Mouse (Mus musculus): Measurements from ENCODE around the gene Emc6. TPM values are rescaled to one million over a fixed set of nuclear protein-coding genes. Genes with fewer than 3 reads are reported as not detected.

Emc6 gene
- polyA plus RNA-seq, 1 experiment from 2014 or later, result 119 TPM

DNA sequence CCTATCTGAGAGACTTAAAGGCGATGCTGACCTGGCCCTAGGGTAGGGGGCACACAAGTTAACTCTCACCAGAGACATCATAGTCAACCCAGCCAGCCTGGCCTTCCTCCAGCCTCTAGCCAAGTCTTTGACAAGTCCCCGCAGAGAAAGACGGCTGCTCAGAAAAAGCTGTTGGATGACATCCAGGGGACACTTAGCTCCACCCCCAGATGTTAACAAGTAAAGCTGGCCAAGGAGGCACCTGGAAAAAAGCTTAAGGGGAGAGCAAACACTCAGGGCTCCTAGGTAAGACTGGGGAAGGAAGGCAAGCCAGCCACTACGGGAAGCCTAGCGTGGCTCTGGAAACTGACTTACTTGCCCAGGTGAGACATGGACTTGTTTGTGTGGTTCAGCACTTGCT lies 4.7 kb downstream of the Emc6 start:
- WGBS, result 75% methylated on average over 5 of the region's 5 CpGs
- ATAC-seq (ENCODE audit: low FRiP score, low read depth), result no peak
- Histone ChIP-seq H3K9ac (replicated peaks) (no peak overlapping the region), H3K36me3 (peaks cover 30% of the 10 kb centered on the region), H3K9me3 (no peaks in the 10 kb centered on the region), H3K4me3 (no peak overlapping the region), H3K27me3 (no peaks in the 10 kb centered on the region), H3K27ac (replicated peaks) (no peak overlapping the region), H3K4me1 (peaks cover 14% of the 10 kb centered on the region), H3K4me2 (replicated peaks) (no peak overlapping the region)

DNA sequence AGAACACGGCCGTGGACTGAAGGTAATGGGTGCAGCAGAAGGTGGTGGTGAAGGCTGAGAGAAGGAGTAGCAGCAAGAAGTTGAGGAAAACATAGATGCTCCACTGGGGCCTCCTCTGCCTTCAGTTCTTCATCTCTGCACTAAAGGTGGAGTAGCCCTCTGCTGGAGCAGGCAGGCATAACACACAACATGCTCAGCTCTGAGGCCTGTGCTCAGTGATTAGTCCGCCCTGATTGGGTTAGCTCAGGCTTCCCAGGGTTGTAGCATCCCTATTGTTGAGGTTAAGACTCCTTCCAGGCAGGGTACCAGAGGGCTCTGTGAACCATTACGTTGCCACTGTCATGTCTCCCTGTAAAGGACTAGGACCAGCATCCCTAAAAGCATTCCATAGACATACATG lies 7.6 kb downstream of the Emc6 start:
- Histone ChIP-seq H3K9ac (replicated peaks) (no peak overlapping the region), H3K36me3 (peaks cover 26% of the 10 kb centered on the region), H3K4me1 (no peaks in the 10 kb centered on the region), H3K27ac (replicated peaks) (no peak overlapping the region), H3K4me3 (no peak overlapping the region), H3K27me3 (no peaks in the 10 kb centered on the region), H3K9me3 (no peaks in the 10 kb centered on the region), H3K4me2 (replicated peaks) (no peak overlapping the region)
- peak; percentile 62; the same call in 1 of the 2 replicates for ATAC-seq (ENCODE audit: low FRiP score, low read depth)
- WGBS, result 40% methylated on average over 4 of the region's 4 CpGs

DNA sequence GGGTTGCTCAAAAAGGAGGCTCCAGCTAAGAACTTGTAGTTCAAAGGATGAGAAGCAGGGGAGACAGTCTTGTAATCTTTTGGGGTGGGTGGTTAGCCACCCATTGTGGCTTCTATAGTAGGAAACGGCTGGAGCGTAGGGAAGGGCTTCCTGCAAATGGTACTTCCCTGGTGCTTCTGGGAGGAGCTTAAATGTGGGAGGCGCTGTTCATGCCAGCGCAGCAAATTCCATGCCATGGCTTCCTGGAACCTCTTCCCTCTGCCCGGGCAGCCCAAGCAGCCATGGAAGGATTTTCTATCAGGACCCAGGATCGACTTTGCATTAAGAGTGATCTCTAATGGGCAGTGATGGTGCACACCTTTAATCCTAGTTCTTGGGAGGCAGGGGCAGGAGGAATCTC lies 8.3 kb downstream of the Emc6 start:
- Histone ChIP-seq H3K27ac (replicated peaks) (no peak overlapping the region), H3K4me1 (no peaks in the 10 kb centered on the region), H3K27me3 (no peaks in the 10 kb centered on the region), H3K9me3 (no peaks in the 10 kb centered on the region), H3K4me3 (no peak overlapping the region), H3K4me2 (replicated peaks) (no peak overlapping the region), H3K9ac (replicated peaks) (no peak overlapping the region), H3K36me3 (peaks cover 22% of the 10 kb centered on the region)
- 78% methylated on average over 6 of the region's 6 CpGs for WGBS
- ATAC-seq (ENCODE audit: low FRiP score, low read depth), result no peak

DNA sequence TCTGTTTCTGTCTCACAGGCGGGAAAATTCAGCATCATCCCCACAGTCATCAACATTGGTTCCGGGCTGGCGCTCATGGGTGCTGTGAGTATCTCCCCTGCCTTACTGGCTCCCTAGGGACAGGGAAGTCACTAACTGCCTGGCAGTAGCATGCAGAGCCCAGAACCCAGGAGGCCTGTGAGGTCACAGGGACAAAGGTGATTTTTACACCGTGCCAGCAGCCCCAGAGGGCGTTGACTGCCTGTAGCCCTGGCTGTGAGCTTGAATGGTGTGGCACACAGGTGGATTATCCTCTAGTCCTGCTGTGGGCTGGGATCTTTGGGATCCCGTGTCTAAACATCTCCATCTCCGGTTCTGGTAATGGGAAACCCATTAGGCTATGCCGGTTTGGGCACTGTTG lies 8.8 kb downstream of the Emc6 start:
- H3K27ac ChIP-seq (replicated peaks), result no peak overlapping the region
- 80% methylated on average over 8 of the region's 8 CpGs for WGBS
- no peaks in the 10 kb centered on the region for H3K9me3 ChIP-seq
- no peak overlapping the region for H3K4me2 ChIP-seq (replicated peaks)
- H3K36me3 ChIP-seq, result peaks cover 18% of the 10 kb centered on the region
- H3K4me1 ChIP-seq, result no peaks in the 10 kb centered on the region
- H3K27me3 ChIP-seq, result no peaks in the 10 kb centered on the region
- ATAC-seq (ENCODE audit: low FRiP score, low read depth), result no peak
- no peak overlapping the region for H3K9ac ChIP-seq (replicated peaks)
- no peak overlapping the region for H3K4me3 ChIP-seq

DNA sequence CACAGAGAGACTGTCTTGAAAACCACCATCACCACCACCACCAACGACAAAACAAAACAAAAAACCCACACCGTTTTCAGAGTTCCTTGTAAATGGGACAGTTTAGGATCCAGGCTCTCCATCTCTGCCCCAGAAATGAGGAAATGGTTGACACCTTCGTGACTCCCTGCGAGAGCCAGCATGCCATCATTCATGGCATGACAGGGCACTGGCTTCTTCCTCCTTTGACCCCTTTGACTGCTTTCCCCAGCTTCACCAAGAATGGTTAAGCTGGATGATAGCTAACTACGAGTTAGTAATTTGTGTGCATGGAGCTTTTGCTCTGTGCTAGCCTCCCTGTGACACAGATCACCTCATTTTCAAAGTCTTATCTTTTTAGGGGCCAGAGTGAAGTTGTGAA lies 14.6 kb downstream of the Emc6 start:
- Histone ChIP-seq H3K27me3 (peaks cover 35% of the 10 kb centered on the region), H3K4me1 (peaks cover 9% of the 10 kb centered on the region), H3K4me3 (no peak overlapping the region), H3K36me3 (no peaks in the 10 kb centered on the region), H3K27ac (replicated peaks) (no peak overlapping the region), H3K9ac (replicated peaks) (no peak overlapping the region), H3K9me3 (no peaks in the 10 kb centered on the region), H3K4me2 (replicated peaks) (no peak overlapping the region)
- ATAC-seq (ENCODE audit: low FRiP score, low read depth), result no peak
- 91% methylated on average over 5 of the region's 5 CpGs for WGBS

DNA sequence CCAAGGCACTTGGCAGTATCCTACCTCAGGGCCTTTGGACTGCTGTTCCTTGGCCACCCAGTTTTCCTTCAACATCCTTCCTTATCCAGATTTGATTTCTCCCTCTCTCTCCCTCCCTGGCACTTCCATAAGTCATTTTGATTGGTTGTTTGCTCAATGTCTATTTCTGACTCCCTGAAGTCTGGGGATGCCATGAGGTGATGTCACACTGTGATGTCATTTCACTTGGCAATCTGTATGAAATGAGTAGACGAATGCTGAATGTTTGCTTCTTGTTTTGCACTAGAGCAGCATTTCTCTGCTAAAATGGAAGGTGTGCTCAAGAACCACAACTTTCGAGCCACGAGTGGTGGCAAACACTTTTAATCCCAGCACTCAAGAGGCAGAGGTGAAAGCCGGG lies 15.2 kb downstream of the Emc6 start:
- WGBS, result 94% methylated on average over 4 of the region's 4 CpGs
- Histone ChIP-seq H3K36me3 (no peaks in the 10 kb centered on the region), H3K27ac (replicated peaks) (no peak overlapping the region), H3K4me3 (no peak overlapping the region), H3K4me1 (peaks cover 9% of the 10 kb centered on the region), H3K9ac (replicated peaks) (no peak overlapping the region), H3K9me3 (no peaks in the 10 kb centered on the region), H3K27me3 (peaks cover 35% of the 10 kb centered on the region), H3K4me2 (replicated peaks) (no peak overlapping the region)
- ATAC-seq (ENCODE audit: low FRiP score, low read depth), result no peak

DNA sequence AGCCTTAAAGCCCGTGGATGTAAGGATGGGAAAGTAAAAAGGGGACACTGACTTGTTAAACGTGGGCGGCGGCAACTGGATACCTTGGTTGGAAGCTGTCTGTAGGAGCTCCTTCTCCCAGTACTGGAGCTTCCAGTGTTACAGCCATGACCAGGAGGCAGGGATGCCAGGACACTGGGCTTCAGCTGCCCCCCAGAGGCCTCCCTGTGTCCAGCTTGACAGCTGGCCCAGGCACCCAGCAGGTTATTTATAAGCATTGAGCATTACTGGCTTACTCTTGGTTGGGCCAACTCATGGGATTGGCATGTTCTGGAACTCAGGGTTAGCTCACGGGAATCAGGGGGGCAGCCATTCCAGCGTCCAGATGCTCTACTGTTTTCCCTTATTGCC lies 16.0 kb downstream of the Emc6 start:
- Histone ChIP-seq H3K4me1 (peaks cover 9% of the 10 kb centered on the region), H3K4me2 (replicated peaks) (peak overlapping the region; percentile 68), H3K27me3 (peaks cover 35% of the 10 kb centered on the region), H3K4me3 (peak overlapping the region; percentile 42; the same call in 1 of the 2 replicates), H3K9ac (replicated peaks) (peak overlapping the region; percentile 55; the same call in 1 of the 2 replicates), H3K36me3 (no peaks in the 10 kb centered on the region), H3K27ac (replicated peaks) (no peak overlapping the region), H3K9me3 (no peaks in the 10 kb centered on the region)
- no peak for ATAC-seq (ENCODE audit: low FRiP score, low read depth)
- WGBS, result 29% methylated on average over 6 of the region's 6 CpGs

DNA sequence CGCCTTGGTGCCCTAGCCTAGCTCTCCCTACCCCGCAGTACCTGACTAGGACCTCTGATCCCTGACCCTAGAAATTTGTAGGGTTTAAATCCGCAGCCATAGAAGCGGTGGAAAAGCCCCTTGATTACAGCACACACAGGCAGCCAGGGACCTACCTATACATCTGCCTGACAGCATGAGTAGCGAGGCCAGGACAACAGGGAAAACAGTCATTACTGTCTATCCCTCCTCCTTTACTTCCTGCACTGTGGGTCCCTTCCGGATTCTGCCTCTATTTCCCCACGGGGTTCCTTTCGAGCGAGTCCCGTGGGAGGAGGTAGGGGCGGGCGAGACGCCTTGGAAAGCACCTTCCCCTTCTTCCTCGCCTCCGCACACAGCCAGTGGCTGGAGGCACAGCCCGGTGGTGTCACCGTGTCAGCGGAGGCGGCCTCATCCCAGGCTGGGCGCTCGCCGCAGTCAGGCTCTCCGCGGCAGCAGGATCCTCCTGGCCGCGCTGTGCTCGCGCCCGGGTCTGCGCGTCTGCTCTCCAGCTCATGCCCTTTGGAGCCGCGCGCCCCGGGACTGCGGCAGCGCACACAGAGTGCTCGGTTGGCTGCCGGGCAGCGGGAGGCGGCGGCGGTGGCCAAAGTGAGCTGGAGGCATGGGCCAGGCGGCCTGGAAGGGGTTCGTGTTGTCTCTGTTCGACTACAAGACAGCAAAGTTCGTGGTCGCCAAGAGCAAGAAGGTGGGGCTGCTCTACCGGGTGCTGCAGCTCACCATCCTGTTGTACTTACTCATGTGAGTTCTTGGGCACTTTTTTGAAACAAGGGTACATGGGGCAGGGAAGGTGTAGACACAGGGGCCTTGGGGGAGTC lies 16.7 kb downstream of the Emc6 start, which contains the start of gene P2rx5:
Gene P2rx5, plus strand, starts transcription at position 465 of the 854 bp plus-strand sequence.
- no peaks in the 10 kb centered on the region for H3K9me3 ChIP-seq
- WGBS, result 3% methylated on average over 49 of the region's 49 CpGs
- H3K9ac ChIP-seq (replicated peaks), result peak within 1 kb of the TSS; percentile 55
- H3K4me3 ChIP-seq, result peak within 1 kb of the TSS; percentile 42
- H3K36me3 ChIP-seq, result no peaks in the 10 kb centered on the region
- no peak within 1 kb of the TSS for H3K27ac ChIP-seq (replicated peaks)
- ATAC-seq (ENCODE audit: low FRiP score, low read depth), result peak; percentile 66; the same call in 1 of the 2 replicates
- H3K27me3 ChIP-seq, result peaks cover 35% of the 10 kb centered on the region
- H3K4me2 ChIP-seq (replicated peaks), result peak within 1 kb of the TSS; percentile 68
- H3K4me1 ChIP-seq, result peaks cover 9% of the 10 kb centered on the region

DNA sequence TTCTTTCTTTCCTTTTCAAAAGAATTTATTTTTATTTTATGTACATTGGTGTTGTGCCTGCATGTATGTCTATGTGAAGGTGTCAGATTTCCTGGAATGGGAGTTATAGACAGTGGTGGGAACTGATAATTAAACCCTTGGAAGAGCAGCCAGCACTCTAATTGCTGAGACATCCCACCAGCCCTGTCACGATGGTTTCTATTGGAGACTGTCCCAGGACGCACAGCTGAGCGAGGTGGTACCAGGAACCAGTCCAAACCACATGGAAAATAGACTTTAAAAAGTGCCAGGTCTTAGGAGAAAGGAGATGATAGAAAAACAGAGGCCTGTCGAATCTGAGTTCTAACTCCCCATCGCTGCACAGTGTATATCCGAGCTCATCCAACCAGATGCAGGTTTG lies 21.8 kb downstream of the Emc6 start:
- Histone ChIP-seq H3K27ac (replicated peaks) (no peak overlapping the region), H3K4me2 (replicated peaks) (no peak overlapping the region), H3K9me3 (no peaks in the 10 kb centered on the region), H3K4me1 (peaks cover 1% of the 10 kb centered on the region; the same call in 1 of the 2 replicates), H3K9ac (replicated peaks) (no peak overlapping the region), H3K36me3 (no peaks in the 10 kb centered on the region), H3K4me3 (no peak overlapping the region), H3K27me3 (peaks cover 19% of the 10 kb centered on the region)
- WGBS, result 80% methylated on average over 6 of the region's 6 CpGs
- no peak for ATAC-seq (ENCODE audit: low FRiP score, low read depth)

DNA sequence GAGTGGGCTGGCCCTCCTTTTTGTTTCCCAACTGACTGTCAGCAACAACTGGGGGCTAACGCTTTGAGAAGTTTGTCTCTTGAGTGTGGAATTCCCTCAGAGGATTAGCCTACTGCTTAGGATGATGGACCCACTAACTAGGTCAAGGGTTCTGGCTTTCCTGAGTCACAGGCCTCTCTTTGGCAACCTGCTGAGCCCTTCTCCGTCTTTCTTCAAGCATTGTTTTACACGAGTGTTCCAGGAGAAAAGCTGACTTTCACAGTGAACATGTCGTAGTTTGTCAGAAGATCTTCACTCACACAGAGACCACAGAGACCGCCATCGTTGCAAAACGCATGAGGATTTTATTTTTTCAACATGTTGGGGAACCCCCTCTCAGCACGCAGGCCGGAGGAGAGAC lies 28.6 kb downstream of the Emc6 start:
- Histone ChIP-seq H3K27me3 (no peaks in the 10 kb centered on the region), H3K4me2 (replicated peaks) (no peak overlapping the region), H3K27ac (replicated peaks) (no peak overlapping the region), H3K36me3 (no peaks in the 10 kb centered on the region), H3K4me3 (no peak overlapping the region), H3K4me1 (peaks cover 2% of the 10 kb centered on the region; the same call in 1 of the 2 replicates), H3K9ac (replicated peaks) (no peak overlapping the region), H3K9me3 (no peaks in the 10 kb centered on the region)
- 70% methylated on average over 9 of the region's 9 CpGs for WGBS
- ATAC-seq (ENCODE audit: low FRiP score, low read depth), result no peak

DNA sequence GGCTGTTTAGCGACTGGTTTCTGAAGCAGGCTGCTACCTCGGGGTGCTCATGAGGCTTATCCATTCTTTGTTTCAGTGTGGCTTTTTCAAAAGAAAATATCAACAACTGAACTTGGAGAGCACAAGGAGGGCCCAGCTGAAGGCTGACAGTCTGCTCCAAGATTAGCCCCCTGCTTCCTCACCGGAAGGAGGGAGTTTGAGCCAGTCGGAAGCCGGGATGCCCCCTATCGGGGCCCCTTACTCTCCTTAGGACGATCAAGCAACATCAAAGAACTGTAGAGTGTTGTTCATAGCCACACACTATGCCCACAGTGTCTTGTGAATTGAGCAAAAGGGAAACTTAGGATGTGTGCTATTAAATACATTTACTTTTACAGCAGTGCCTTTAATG lies 29.9 kb downstream of the Emc6 start:
- H3K4me2 ChIP-seq (replicated peaks), result no peak overlapping the region
- no peaks in the 10 kb centered on the region for H3K9me3 ChIP-seq
- no peaks in the 10 kb centered on the region for H3K36me3 ChIP-seq
- H3K9ac ChIP-seq (replicated peaks), result no peak overlapping the region
- no peak for ATAC-seq (ENCODE audit: low FRiP score, low read depth)
- H3K4me3 ChIP-seq, result no peak overlapping the region
- H3K4me1 ChIP-seq, result peaks cover 2% of the 10 kb centered on the region; the same call in 1 of the 2 replicates
- WGBS, result 54% methylated on average over 7 of the region's 7 CpGs
- no peaks in the 10 kb centered on the region for H3K27me3 ChIP-seq
- no peak overlapping the region for H3K27ac ChIP-seq (replicated peaks)

DNA sequence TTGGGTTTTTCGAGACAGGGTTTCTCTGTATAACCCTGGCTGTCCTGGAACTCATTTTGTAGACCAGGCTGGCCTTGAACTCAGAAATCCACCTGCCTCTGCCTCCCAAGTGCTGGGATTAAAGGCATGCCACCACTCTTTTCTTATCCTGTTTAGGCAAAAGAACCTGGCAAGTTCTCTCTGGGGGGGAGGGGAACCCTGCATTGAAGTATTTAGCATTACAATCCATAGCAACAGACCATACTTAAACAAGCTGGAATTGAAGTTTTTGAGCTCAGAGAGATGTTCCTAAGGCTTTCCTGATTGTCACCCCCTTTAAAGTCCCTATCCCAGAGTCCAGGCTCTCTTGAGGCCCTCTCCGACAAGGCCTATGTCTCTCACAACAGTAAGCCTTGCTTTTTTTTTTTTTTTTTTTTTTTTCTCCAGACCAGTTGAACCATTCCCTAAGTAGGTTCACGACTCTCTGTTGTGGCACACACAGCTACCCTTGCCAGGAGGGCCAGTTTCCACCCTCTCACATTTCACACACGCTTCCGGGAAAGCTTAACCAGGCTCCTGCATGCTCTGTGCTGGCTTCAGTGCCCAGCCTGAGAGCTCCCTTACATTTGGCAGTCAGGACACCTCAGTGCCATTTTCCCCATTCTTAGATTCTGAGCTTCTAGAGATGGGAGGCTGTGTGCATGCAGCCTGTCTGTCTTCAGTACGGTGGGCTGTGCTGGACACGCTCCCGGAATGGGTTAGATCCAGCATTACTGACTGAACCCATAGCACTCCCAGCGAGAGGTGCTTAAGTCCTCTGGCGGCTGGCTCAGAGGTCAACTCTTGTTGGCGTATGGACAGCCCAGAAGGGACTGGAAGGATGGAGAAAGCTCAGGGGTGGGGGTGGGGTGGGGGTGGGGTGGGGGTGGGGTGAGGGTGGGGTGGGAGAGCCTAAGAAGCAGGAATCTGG lies 30.5 kb downstream of the Emc6 start:
- Histone ChIP-seq H3K4me1 (peaks cover 2% of the 10 kb centered on the region; the same call in 1 of the 2 replicates), H3K27me3 (no peaks in the 10 kb centered on the region), H3K27ac (replicated peaks) (no peak overlapping the region), H3K4me2 (replicated peaks) (no peak overlapping the region), H3K9ac (replicated peaks) (no peak overlapping the region), H3K9me3 (no peaks in the 10 kb centered on the region), H3K4me3 (no peak overlapping the region), H3K36me3 (no peaks in the 10 kb centered on the region)
- ATAC-seq (ENCODE audit: low FRiP score, low read depth), result no peak
- 58% methylated on average over 11 of the region's 11 CpGs for WGBS

Measured in midbrain, embryonic 12.5 days (tissue).